Mouse (Mus musculus): ENCODE measurements around the gene Adgrl3.

- TF ChIP-seq CTCF (IDR thresholded peaks at IDR 0.05; ENCODE audit: low read depth) (no peak), EP300 (IDR thresholded peaks at IDR 0.05; ENCODE audit: low read depth) (no peak)
These were observed 38.2 kb downstream of the Adgrl3 start for GRCm38 (mm10) chr5:81058122-81058521.

Measured in heart, postnatal 0 days (tissue).